Mouse (Mus musculus) heart, adult 18-20 months (tissue): ENCODE measurements around the gene Bcar1. TPM values are rescaled to one million over a fixed set of nuclear protein-coding genes. Genes with fewer than 3 reads are reported as not detected.

Experiments
- DNase-seq, 2 experiments: peaks; one replicate each; pipeline ENCODE4 v3.0.0; 2021 to 2022; ENCODE audit warnings: mixed read lengths in 1 of 2
- microRNA-seq, 2 experiments: library from miRNA; unstranded; fragments of <30 nt; microRNA quantifications; one replicate each; pipeline ENCODE4 v1.2.0; 2022
- total RNA-seq, 2 experiments: library from RNA; stranded (reverse); gene quantifications; 2 replicates each; pipeline ENCODE4 v1.2.3; 2021

The Bcar1 gene
- total RNA-seq, 2 experiments from 2014 or later: 18.9 to 19.1 TPM

GRCm38 (mm10) chr8:111680423-111681028, 63.1 kb downstream of the Bcar1 start:
- DNase-seq: no peak

- no peak for DNase-seq
Observed at GRCm38 (mm10) chr8:111678848-111679247, 64.8 kb downstream of the Bcar1 start.

- DNase-seq: peak; percentile 65 to 76
Observed at GRCm38 (mm10) chr8:111678111-111678510, 65.5 kb downstream of the Bcar1 start.

- no peak for DNase-seq
Observed at GRCm38 (mm10) chr8:111676237-111676636, 67.4 kb downstream of the Bcar1 start.

GRCm38 (mm10) chr8:111666751-111667150, 76.9 kb downstream of the Bcar1 start:
- DNase-seq: no peak

- peak; percentile 77 to 93 for DNase-seq
Observed at GRCm38 (mm10) chr8:111662473-111662872, 81.1 kb downstream of the Bcar1 start.

Small RNA genes within 50 kb of the gene (microRNA-seq; reads per million reads assigned to microRNA genes)
- 0 reads per million in 2 experiments for gene Mir7076

Other genes with a start within 250 kb of the Bcar1 start
- 1 to 10 TPM; 7.1 to 7.8 TPM for gene Wdr59, start 221.7 kb downstream of the Bcar1 start, total RNA-seq
- gene Znrf1, start 207.7 kb downstream of the Bcar1 start, total RNA-seq: 10 to 100 TPM; 52.5 to 66.6 TPM
- 10 to 100 TPM; 49.2 to 51.1 TPM for gene Ldhd, start 113.4 kb downstream of the Bcar1 start, total RNA-seq
- gene Zfp1, start 100.4 kb downstream of the Bcar1 start, total RNA-seq: 1 to 10 TPM; 6.5 to 7.4 TPM
- not detected for gene Ctrb1, start 52.8 kb downstream of the Bcar1 start, total RNA-seq
- gene Cfdp1, start 110.5 kb upstream of the Bcar1 start, total RNA-seq: 10 to 100 TPM; 35.2 to 36.1 TPM
- gene Tmem170, start 132.9 kb upstream of the Bcar1 start, total RNA-seq: 1 to 10 TPM; 2.4 to 2.6 TPM
- gene Chst5, start 166.6 kb upstream of the Bcar1 start, total RNA-seq: not detected
- 1 to 10 TPM; 2.0 to 2.4 TPM for gene Tmem231, start 190.1 kb upstream of the Bcar1 start, total RNA-seq
- 100 to 1,000 TPM; 137 to 139 TPM for gene Gabarapl2, start 196.9 kb upstream of the Bcar1 start, total RNA-seq
- 1 to 10 TPM; 1.9 to 2.2 TPM for gene Adat1, start 248.5 kb upstream of the Bcar1 start, total RNA-seq